Mouse (Mus musculus) forebrain, embryonic 16.5 days (tissue): ENCODE measurements around the gene Slit1. TPM values are rescaled to one million over a fixed set of nuclear protein-coding genes. Genes with fewer than 3 reads are reported as not detected.

Experiments used
- ATAC-seq: fragments of 200-750 bp; cut with Nextera tagmentation; 2 replicates; pipeline ENCODE4 v1.8.0; 2017; ENCODE audit warnings: mild to moderate bottlenecking, moderate library complexity
- H3K27ac ChIP-seq: fragments of 300-500 bp; sonication (generic); 2 replicates; pipeline ENCODE4 v1.5.1; 2014; ENCODE audit warnings: low read length, control low read depth
- H3K27me3 ChIP-seq: fragments of 300-500 bp; sonication (generic); replicated peaks from 2 replicates; pipeline ENCODE4 v1.6.1; 2014; ENCODE audit warnings: low read length; ENCODE audit not compliant: control insufficient read depth, insufficient read depth
- H3K36me3 ChIP-seq: fragments of 300-500 bp; sonication (generic); 2 replicates; pipeline ENCODE4 v1.6.1; 2014; ENCODE audit not compliant: control insufficient read depth, insufficient read depth
- H3K4me1 ChIP-seq: fragments of 300-500 bp; sonication (generic); replicated peaks from 2 replicates; pipeline ENCODE4 v1.6.1; 2014; ENCODE audit warnings: low read length; ENCODE audit not compliant: control insufficient read depth, insufficient read depth
- H3K4me2 ChIP-seq: fragments of 300-500 bp; sonication (generic); 2 replicates; pipeline ENCODE4 v1.6.1; 2014; ENCODE audit warnings: mild to moderate bottlenecking, low read length, control low read depth
- H3K4me3 ChIP-seq: fragments of 300-500 bp; sonication (generic); replicated peaks from 2 replicates; pipeline ENCODE4 v1.5.1; 2014; ENCODE audit warnings: mild to moderate bottlenecking, low read length, control low read depth
- H3K9ac ChIP-seq: fragments of 300-500 bp; sonication (generic); replicated peaks from 2 replicates; pipeline ENCODE4 v1.6.1; 2014; ENCODE audit warnings: low read depth, low read length, control low read depth
- H3K9me3 ChIP-seq: fragments of 300-500 bp; sonication (generic); 2 replicates; pipeline ENCODE4 v1.6.1; 2016; ENCODE audit warnings: low read length; ENCODE audit not compliant: control insufficient read depth
- WGBS: fragments of 180-500 bp; shearing (Covaris S2); extraction: QIAGEN DNeasy Blood & Tissue Kit; methylation state at CpG from one replicate; pipeline ENCODE4 v1.1.7; 2014; 5-methylcytosine and 5-hydroxymethylcytosine counted together
- polyA plus RNA-seq: library from polyadenylated mRNA; unstranded; fragments of >200 nt; fragmentation: Nextera tagmentation; extraction: Ambion mirVana; gene quantifications from 2 replicates; pipeline ENCODE4 v1.2.1, GENCODE M21; 2015

Gene Slit1
- polyA plus RNA-seq, 1 experiment from 2014 or later: 21.3 TPM

- no peak for ATAC-seq
- Histone ChIP-seq H3K9me3 (no peaks in the 10 kb centered on the region), H3K9ac (no peak overlapping the region), H3K27me3 (no peaks in the 10 kb centered on the region), H3K4me2 (no peak overlapping the region), H3K4me1 (no peaks in the 10 kb centered on the region), H3K36me3 (peaks cover 8% of the 10 kb centered on the region), H3K27ac (no peak overlapping the region), H3K4me3 (no peak overlapping the region)
- 90% methylated on average over 20 of the region's 20 CpGs for WGBS
Measured at GRCm38 (mm10) chr19:41587431-41588222, 155.8 kb downstream of the Slit1 start.

- ATAC-seq: no peak
- H3K4me1 ChIP-seq: no peaks in the 10 kb centered on the region
- H3K27me3 ChIP-seq: no peaks in the 10 kb centered on the region
- no peaks in the 10 kb centered on the region for H3K9me3 ChIP-seq
- H3K4me2 ChIP-seq: no peak overlapping the region
- WGBS: 92% methylated on average over 10 of the region's 10 CpGs
- H3K9ac ChIP-seq: no peak overlapping the region
- H3K27ac ChIP-seq: no peak overlapping the region
- H3K36me3 ChIP-seq: peaks cover 14% of the 10 kb centered on the region
- H3K4me3 ChIP-seq: no peak overlapping the region
Measured at GRCm38 (mm10) chr19:41586752-41587151, 156.7 kb downstream of the Slit1 start.

- Histone ChIP-seq H3K4me2 (no peak overlapping the region), H3K9me3 (no peaks in the 10 kb centered on the region), H3K36me3 (peaks cover 15% of the 10 kb centered on the region), H3K9ac (no peak overlapping the region), H3K4me3 (no peak overlapping the region), H3K27ac (no peak overlapping the region), H3K4me1 (no peaks in the 10 kb centered on the region), H3K27me3 (no peaks in the 10 kb centered on the region)
- 98% methylated on average over 5 of the region's 5 CpGs for WGBS
- no peak for ATAC-seq
Measured at GRCm38 (mm10) chr19:41582918-41583514, 160.4 kb downstream of the Slit1 start.

GRCm38 (mm10) chr19:41581706-41582420 lies 161.6 kb downstream of the Slit1 start, which contains the start of gene Gm340:
TSS of gene Gm340 (plus strand) at chr19:41582370.
- Histone ChIP-seq H3K4me3 (no peak within 1 kb of the TSS), H3K9me3 (no peaks in the 10 kb centered on the region), H3K9ac (no peak within 1 kb of the TSS), H3K4me2 (no peak within 1 kb of the TSS), H3K27me3 (no peaks in the 10 kb centered on the region), H3K36me3 (peaks cover 15% of the 10 kb centered on the region), H3K4me1 (no peaks in the 10 kb centered on the region), H3K27ac (no peak within 1 kb of the TSS)
- WGBS: 96% methylated on average over 23 of the region's 23 CpGs
- ATAC-seq: no peak

GRCm38 (mm10) chr19:41579311-41579920 lies 164.0 kb downstream of the Slit1 start:
- H3K36me3 ChIP-seq: peaks cover 15% of the 10 kb centered on the region
- H3K27me3 ChIP-seq: no peaks in the 10 kb centered on the region
- no peaks in the 10 kb centered on the region for H3K4me1 ChIP-seq
- H3K27ac ChIP-seq: no peak overlapping the region
- no peaks in the 10 kb centered on the region for H3K9me3 ChIP-seq
- no peak overlapping the region for H3K4me2 ChIP-seq
- H3K9ac ChIP-seq: no peak overlapping the region
- WGBS: 90% methylated on average over 4 of the region's 4 CpGs
- no peak for ATAC-seq
- no peak overlapping the region for H3K4me3 ChIP-seq

GRCm38 (mm10) chr19:41577576-41577975 lies 165.9 kb downstream of the Slit1 start:
- no peak overlapping the region for H3K4me2 ChIP-seq
- no peaks in the 10 kb centered on the region for H3K27me3 ChIP-seq
- no peak for ATAC-seq
- no peak overlapping the region for H3K4me3 ChIP-seq
- no peaks in the 10 kb centered on the region for H3K9me3 ChIP-seq
- no peak overlapping the region for H3K27ac ChIP-seq
- no peak overlapping the region for H3K9ac ChIP-seq
- peaks cover 7% of the 10 kb centered on the region for H3K36me3 ChIP-seq
- H3K4me1 ChIP-seq: no peaks in the 10 kb centered on the region

GRCm38 (mm10) chr19:41573700-41574099 lies 169.8 kb downstream of the Slit1 start:
- H3K36me3 ChIP-seq: no peaks in the 10 kb centered on the region
- no peak overlapping the region for H3K27ac ChIP-seq
- H3K4me1 ChIP-seq: no peaks in the 10 kb centered on the region
- 93% methylated on average over 2 of the region's 2 CpGs for WGBS
- H3K4me3 ChIP-seq: no peak overlapping the region
- H3K9me3 ChIP-seq: no peaks in the 10 kb centered on the region
- no peaks in the 10 kb centered on the region for H3K27me3 ChIP-seq
- no peak overlapping the region for H3K4me2 ChIP-seq
- ATAC-seq: no peak
- no peak overlapping the region for H3K9ac ChIP-seq

- no peak overlapping the region for H3K4me3 ChIP-seq
- 72% methylated on average over 2 of the region's 2 CpGs for WGBS
- H3K4me2 ChIP-seq: no peak overlapping the region
- no peaks in the 10 kb centered on the region for H3K27me3 ChIP-seq
- H3K9ac ChIP-seq: no peak overlapping the region
- ATAC-seq: no peak
- no peak overlapping the region for H3K27ac ChIP-seq
- no peaks in the 10 kb centered on the region for H3K4me1 ChIP-seq
- H3K9me3 ChIP-seq: no peaks in the 10 kb centered on the region
- H3K36me3 ChIP-seq: no peaks in the 10 kb centered on the region
Measured at GRCm38 (mm10) chr19:41568791-41569190, 174.7 kb downstream of the Slit1 start.

- Histone ChIP-seq H3K4me3 (no peak overlapping the region), H3K4me1 (no peaks in the 10 kb centered on the region; the same call in 1 of the 2 replicates), H3K27me3 (no peaks in the 10 kb centered on the region), H3K9ac (no peak overlapping the region), H3K9me3 (no peaks in the 10 kb centered on the region), H3K36me3 (peaks cover 8% of the 10 kb centered on the region; the same call in 1 of the 2 replicates), H3K27ac (no peak overlapping the region), H3K4me2 (no peak overlapping the region)
- no peak for ATAC-seq
- 94% methylated on average over 3 of the region's 3 CpGs for WGBS
Measured at GRCm38 (mm10) chr19:41560856-41561255, 182.6 kb downstream of the Slit1 start.
